Mouse (Mus musculus) intestine, embryonic 16.5 days (tissue): Measurements from ENCODE around the gene Tnrc6b. TPM values are rescaled to one million over a fixed set of nuclear protein-coding genes. Genes with fewer than 3 reads are reported as not detected.

Source experiments
- ATAC-seq: fragments of 200-750 bp; cut with Nextera tagmentation; 2 replicates; pipeline ENCODE4 v1.8.0; 2017; ENCODE audit warnings: moderate TSS enrichment, moderate library complexity
- H3K27ac ChIP-seq: fragments of 300-500 bp; sonication (generic); 2 replicates; pipeline ENCODE4 v1.5.1; 2014; ENCODE audit warnings: mild to moderate bottlenecking, low read length
- H3K27me3 ChIP-seq: fragments of 300-500 bp; sonication (generic); replicated peaks from 2 replicates; pipeline ENCODE4 v1.6.1; 2014; ENCODE audit warnings: low read length, control low read depth, mixed read lengths; ENCODE audit not compliant: control insufficient read depth, insufficient read depth
- H3K36me3 ChIP-seq: fragments of 300-500 bp; sonication (generic); 2 replicates; pipeline ENCODE4 v1.6.1; 2014; ENCODE audit warnings: low read length, control low read depth; ENCODE audit not compliant: control insufficient read depth, insufficient read depth
- H3K4me1 ChIP-seq: fragments of 300-500 bp; sonication (generic); 2 replicates; pipeline ENCODE4 v1.6.1; 2014; ENCODE audit warnings: low read length, control low read depth, mixed read lengths; ENCODE audit not compliant: control insufficient read depth, insufficient read depth
- H3K4me2 ChIP-seq: fragments of 300-500 bp; sonication (generic); 2 replicates; pipeline ENCODE4 v1.6.1; 2014; ENCODE audit warnings: low read depth, low read length, control low read depth
- H3K4me3 ChIP-seq: fragments of 300-500 bp; sonication (generic); 2 replicates; pipeline ENCODE4 v1.5.1; 2014; ENCODE audit warnings: mild to moderate bottlenecking, low read length
- H3K9ac ChIP-seq: fragments of 300-500 bp; sonication (generic); 2 replicates; pipeline ENCODE4 v1.6.1; 2014; ENCODE audit warnings: low read depth, low read length
- H3K9me3 ChIP-seq: fragments of 300-500 bp; sonication (generic); 2 replicates; pipeline ENCODE4 v1.6.1; 2016; ENCODE audit warnings: low read length, control low read depth; ENCODE audit not compliant: control insufficient read depth
- WGBS: fragments of 180-500 bp; shearing (Covaris S2); extraction: QIAGEN DNeasy Blood & Tissue Kit; methylation state at CpG from one replicate; pipeline ENCODE4 v1.1.7; 2014; 5-methylcytosine and 5-hydroxymethylcytosine counted together
- microRNA-seq: library from miRNA; unstranded; fragments of <30 nt; microRNA quantifications from one replicate; pipeline ENCODE4, GENCODE M21; 2016
- polyA plus RNA-seq: library from polyadenylated mRNA; unstranded; fragments of >200 nt; fragmentation: Nextera tagmentation; extraction: Ambion mirVana; gene quantifications from 2 replicates; pipeline ENCODE4 v1.2.1, GENCODE M21; 2015

Tnrc6b gene
- polyA plus RNA-seq, 1 experiment from 2014 or later, result 18.0 TPM

- Histone ChIP-seq H3K4me3 (no peak overlapping the region), H3K4me1 (no peaks in the 10 kb centered on the region), H3K9me3 (no peaks in the 10 kb centered on the region), H3K27ac (no peak overlapping the region), H3K36me3 (no peaks in the 10 kb centered on the region), H3K4me2 (no peak overlapping the region), H3K27me3 (no peaks in the 10 kb centered on the region), H3K9ac (no peak overlapping the region)
- WGBS, result 69% methylated on average over 1 of the region's 1 CpGs
- ATAC-seq, result no peak
Measured at GRCm38 (mm10) chr15:80988331-80988730, 277.2 kb downstream of the Tnrc6b start.

GRCm38 (mm10) chr15:80989712-80990111 is 278.6 kb downstream of the Tnrc6b start:
- Histone ChIP-seq H3K27ac (no peak overlapping the region), H3K36me3 (no peaks in the 10 kb centered on the region), H3K27me3 (no peaks in the 10 kb centered on the region), H3K4me3 (no peak overlapping the region), H3K4me1 (no peaks in the 10 kb centered on the region), H3K9ac (no peak overlapping the region), H3K4me2 (no peak overlapping the region), H3K9me3 (no peaks in the 10 kb centered on the region)
- ATAC-seq, result peak; percentile 65
- 52% methylated on average over 3 of the region's 3 CpGs for WGBS

Small RNA genes lying within 50 kb of the gene (microRNA-seq; reads per million reads assigned to microRNA genes)
- gene Mir5113, result 11.4 reads per million, percentile 23 among the genes with 10 or more reads in this experiment

Other genes with a start within 250 kb of the Tnrc6b start
- gene Enthd1, start 146.2 kb upstream of the Tnrc6b start, polyA plus RNA-seq, result not detected in 2 replicates
- 0.47 and 0.86 TPM in 2 replicates for gene Grap2, start 138.7 kb upstream of the Tnrc6b start, polyA plus RNA-seq
- gene Fam83f, start 39.5 kb upstream of the Tnrc6b start, polyA plus RNA-seq, result 24.9 and 29.2 TPM in 2 replicates
- 143 and 166 TPM in 2 replicates for gene Adsl, start 237.2 kb downstream of the Tnrc6b start, polyA plus RNA-seq